Mouse (Mus musculus): ENCODE data around the gene Rep15. TPM values are rescaled to one million over a fixed set of nuclear protein-coding genes. Genes with fewer than 3 reads are reported as not detected.

Rep15 gene
- total RNA-seq, 2 experiments from 2014 or later, result 0.68 to 1.2 TPM

DNA sequence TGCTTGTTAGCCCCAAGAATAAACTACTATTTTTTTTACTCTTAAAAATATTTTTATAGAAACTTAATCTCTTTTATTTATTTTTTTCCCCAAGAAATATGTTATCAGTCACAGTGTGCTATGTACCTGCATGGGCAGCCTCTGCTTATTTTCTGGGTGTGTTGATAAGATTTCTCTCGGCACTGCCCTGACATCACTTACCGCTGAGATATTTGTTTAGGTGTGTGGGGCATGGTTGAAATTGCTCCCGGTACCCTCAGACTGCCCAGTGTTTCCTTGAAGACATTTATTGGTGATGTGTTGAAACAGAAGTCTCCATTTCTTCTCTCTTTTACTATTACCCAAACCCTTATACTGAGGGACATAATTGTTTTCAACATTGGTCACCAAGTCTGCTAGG lies 7.6 kb upstream of the Rep15 start:
- no peak for DNase-seq
- intact Hi-C loops (cut with DNase I), result no loop called here

DNA sequence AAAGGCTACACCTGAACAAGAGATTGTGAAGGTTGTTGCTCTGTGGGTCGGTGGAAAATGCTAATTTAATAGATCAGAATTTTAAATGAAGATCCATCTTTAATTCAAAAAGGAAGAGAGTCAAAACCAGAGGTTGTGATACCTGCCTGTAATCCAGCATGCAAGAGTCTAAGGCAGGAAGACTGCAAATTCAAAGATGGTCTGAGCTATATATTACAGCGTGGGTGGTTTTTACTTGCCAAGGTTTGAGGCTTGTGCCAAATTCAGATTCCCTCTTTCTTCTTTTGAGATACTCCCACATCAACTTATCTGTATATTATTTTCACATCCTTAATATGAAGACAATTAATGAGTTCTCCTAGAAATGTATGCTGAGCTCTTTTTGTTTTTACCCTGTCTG lies 4.0 kb upstream of the Rep15 start:
- no peak for DNase-seq
- intact Hi-C loops (cut with DNase I), result no loop called here

DNA sequence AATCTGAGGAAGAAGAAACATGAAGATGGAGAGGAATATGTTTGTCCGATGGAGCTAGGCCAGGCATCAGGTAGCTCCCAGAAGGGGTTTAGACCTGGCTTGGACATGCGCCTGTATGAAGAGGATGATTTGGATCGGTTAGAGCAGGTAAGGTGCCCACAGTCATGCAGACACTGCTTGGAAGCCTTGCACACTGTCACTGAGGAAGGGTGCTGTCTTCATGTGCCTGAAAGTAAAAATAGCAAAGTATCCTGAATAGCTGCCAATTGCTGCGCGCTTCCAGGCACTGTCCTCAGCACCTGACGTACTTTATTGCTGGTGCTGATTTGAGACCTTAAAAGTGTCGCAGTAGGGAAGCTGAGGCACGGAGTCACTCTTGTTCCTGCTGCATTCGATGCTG lies 2.8 kb upstream of the Rep15 start:
- intact Hi-C loops (cut with DNase I), result no loop called here
- DNase-seq, result peak in 1 of 2 experiments; percentile 25

DNA sequence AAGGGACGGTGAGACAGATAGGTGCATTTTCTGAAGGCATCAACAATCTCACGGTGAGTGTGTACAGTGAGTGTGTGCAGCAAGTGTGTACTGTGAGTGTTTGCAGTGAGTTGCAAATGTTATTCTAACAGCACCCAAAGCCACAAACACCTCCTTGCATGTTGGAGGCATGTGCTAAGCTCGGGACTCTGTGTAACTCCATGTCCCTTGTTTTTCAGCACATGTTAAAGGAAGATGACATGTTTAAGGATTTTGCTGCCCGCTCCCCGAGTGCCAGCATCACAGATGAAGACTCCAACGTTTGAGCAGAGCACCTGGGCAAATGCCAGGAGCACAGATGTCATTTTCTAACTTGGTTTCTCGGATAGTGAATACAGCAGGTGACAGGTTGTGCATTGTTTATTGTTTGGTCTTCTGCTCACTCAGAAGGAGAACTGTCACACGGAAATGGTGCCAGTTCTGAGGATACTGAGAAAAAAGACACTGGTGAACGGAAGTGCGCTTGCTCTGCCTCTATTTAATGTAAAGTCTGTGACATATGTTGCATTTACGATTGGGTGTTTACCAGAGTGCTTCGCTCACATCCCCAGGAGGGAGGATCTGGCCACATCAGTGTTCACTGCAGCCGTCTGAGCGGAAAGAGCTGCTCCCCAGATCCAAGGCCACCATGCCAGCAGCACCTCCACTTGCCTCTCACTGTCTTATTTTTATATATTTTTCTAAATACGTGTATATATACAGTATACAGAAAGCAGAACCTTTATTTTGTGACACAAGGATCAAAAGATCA lies 2.1 kb upstream of the Rep15 start:
- intact Hi-C loops (cut with DNase I), result no loop called here

DNA sequence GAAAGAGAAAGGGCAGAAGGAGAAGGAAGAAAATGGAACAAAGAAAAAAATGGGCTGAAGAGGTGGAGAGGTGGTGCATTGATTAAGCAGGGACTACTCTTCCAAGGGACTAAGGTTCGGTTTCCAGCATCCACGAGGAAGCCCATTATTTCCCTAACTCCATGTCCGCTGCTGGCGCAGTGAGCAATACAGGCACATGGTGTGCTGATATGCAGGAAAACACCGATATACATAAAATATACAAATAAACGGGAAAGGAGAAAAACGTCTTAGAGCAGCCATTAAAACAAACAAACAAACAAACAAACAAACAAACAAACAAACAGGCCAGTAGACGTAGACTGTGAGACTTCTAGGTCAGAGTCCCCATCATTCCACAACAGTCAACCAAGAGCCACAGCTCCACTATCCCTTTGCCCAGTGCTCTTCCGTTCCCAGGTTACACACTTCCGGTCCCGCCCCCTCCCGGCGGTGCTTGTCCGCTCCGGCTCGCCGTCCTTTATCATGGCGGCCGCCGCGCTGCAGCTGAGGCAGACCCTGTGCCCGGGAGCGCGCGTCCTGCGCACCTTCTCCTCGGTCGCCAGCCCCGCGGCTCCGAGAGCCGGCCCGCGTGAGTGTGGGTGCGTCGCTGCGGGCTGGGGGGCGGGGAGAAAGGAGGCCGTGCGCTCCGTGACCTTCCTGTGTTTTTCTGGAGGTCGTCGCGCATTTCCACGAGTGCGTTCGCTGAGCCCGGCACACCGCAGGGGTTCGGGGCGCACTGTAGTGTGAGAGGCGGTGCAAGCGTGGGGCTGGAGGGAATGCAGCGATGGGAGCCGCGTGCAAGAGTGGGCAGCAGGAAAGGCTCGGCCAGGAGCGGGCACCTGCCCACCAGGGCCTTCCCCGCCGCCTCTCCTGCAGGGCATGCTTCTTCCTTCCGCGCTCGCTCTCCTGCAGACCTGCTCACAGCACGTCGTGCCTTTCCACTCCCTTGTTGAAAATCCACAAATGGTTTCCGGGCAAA lies 10.2 kb downstream of the Rep15 start, which contains the start of gene Mrps35:
TSS of gene Mrps35 (plus strand) at position 474 of the 1,000 bp plus-strand sequence.
- intact Hi-C loops (cut with DNase I), result no loop called here
- DNase-seq, result peak; percentile 92 to 94

More for the DNA sequence above, 2.1 kb upstream of the Rep15 start:
- no peak for DNase-seq

DNA sequence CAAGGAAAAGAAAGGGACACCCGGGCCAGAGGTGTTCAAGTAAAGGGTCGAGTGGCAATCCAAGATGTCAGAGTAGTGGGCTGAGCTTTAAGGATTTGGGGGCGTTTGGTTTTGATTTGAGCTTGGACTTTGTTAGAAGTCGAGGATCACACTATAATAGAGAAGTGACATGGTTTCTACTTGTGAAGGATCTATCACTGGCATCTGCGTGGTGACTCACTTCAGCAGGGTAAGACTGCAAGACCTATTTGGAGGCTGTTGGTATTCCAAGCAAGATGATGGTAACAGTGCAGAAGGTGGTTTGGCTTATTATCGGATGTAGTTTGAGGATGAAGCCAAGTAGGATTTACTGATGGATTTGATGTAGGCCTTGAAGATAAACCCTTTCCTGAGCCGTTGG lies 11.2 kb downstream of the Rep15 start:
- no peak for DNase-seq
- intact Hi-C loops (cut with DNase I), result no loop called here

DNA sequence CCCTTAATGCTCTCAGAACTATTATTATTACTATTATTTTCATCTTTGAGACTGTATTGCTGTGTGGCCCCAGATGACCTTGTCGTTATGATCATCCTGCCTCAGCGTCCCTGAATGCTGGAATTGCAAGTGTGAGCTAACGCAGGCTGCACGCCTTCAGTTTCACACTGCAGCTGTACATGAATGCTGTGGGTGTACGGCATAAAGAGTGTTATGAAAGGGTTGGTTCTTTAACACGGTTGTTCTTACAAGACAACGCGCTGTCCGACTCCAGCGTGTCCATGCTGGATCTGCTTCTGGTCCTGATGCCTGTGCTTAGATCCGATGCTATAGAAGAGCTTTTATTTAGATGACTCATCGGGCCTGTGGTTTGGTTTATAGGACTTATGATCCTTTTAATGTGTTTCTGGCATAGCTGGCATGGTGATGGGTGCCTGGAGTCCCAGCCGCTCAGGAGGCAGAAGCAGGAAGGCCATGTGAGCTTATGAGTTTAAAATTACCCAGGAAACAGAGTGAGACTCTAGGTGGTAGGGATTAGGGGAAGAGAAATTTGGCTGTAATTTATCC lies 16.9 kb downstream of the Rep15 start:
- no peak for DNase-seq
- intact Hi-C loops (cut with DNase I), result no loop called here

DNA sequence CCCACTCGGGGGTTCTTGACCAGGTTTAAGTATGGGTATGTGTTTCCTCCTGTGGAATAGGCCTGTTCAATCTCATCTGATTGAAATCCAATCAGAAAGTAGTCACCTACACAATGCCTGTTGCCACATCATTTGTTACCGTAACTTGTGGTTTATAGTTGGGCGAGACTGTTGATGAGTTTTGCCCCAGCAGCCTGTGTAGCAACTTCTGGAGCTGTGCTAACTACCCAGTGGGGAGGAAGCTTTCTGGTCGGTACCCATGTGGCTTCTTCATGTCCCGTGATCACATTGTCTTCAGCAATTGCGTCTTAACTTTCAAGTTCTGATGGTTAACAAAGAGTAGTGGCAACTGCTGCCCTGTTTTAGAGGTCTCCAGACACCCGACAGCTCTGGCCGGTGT lies 19.3 kb downstream of the Rep15 start:
- intact Hi-C loops (cut with DNase I), result no loop called here
- DNase-seq, result no peak

DNA sequence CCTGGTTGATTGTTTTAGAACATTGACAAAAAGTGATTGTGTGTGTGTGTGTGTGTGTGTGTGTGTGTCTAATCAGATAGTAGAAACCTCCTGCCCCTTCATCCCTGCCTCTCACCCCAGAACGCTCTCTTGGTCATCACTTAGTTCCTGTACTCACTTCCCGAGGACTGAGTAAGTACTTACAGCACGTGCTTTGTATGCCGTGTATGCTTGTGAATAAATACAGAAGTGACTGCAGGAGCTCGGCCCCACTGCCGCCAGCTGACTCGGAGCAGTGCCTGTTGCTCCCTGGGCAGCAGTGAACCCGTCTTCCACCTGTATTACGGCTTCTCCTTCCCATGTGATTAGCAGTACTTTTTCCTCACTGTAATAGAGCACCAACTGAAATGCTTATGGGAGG lies 20.1 kb downstream of the Rep15 start:
- intact Hi-C loops (cut with DNase I), result no loop called here

DNA sequence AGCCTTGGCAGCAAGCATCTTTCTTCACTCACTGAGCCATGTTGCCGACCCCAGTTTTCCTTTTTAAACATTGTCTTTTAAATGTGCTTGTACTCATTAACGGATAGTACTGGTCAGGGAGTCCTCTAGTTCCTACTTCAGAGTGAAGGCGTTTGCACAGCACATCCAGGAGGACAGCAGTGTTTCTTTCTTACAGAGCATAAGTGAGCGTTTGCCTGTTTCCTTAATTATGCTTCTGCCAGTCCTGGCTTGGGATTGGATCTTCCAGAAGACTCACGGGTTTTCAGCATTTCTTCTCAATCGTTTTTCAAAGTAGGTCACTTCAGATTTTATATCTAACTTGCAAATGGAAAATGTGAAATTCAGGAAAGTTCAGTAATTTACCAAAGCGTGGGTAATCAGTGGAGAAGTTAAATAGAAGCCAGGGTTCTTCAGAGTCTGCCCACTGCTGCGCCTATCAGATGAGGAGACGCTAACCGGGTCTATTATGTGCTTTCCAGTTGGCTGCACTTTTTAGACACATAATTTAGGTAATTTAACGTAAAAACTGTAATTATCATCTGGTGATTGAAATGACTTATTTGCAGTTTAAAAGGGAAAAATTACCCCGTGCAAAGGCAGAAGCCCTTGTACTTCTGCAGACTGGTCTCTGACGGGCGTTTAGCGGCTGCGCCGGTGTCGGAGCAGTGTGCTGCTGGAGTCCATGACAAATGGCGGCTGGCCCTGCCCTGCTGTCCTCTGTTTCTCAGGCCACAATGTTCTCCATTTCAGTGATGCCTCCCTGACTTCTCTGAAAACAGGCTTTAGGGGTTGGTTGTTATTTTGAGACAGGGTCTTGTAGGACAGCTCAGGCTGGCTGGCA lies 21.6 kb downstream of the Rep15 start:
- intact Hi-C loops (cut with DNase I), result no loop called here
- DNase-seq, result no peak

More for the DNA sequence above, 20.1 kb downstream of the Rep15 start:
- no peak for DNase-seq

DNA sequence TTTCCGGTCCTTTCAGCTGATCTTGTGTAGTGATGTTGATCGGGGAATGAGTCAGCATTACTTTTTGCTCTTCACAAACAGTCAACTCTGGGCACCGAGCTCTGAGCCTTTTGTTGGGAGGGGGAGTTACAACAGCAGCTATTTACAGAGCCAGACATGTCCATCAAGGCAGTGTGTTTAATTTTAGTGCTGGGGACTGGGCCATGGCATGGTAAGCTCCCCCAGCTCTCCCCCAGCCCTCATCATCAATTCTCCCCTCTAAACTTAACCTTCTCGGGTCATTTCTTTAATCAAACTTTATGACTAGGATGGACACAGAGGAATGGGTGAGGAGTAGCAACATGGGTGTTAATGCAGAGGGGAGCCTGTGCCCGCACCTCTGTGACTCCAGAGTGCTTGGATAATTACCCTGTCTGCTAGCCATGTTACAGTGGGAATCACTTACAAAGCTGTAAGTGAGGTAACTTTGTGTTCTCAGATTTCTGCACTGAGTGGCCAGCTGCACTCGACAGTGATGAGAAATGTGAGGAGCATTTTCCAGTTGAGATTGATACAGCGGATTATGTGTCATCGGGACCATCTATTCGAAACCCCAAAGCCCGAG lies 23.1 kb downstream of the Rep15 start:
- intact Hi-C loops (cut with DNase I), result no loop called here
- no peak for DNase-seq

DNA sequence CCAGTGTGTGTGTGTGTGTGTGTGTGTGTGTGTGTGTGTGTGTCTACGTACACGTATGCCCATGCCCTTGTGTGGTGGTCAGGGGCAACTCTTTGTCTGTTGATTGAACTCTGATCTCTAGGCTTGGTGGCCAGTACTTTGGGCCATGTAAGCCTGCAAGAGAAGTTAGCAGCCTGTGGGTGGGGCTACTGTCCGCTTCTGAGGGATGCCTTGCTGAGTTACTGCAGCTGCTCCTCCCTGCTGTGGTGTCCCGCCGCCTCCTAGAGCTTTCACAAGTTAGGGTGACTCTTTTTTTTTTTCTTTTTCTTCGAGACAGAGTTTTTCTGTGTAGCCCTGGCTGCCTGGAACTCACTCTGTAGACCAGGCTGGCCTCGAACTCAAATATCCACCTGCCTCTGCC lies 26.9 kb downstream of the Rep15 start:
- DNase-seq, result peak; percentile 34 to 38
- intact Hi-C loops (cut with DNase I), result no loop called here

DNA sequence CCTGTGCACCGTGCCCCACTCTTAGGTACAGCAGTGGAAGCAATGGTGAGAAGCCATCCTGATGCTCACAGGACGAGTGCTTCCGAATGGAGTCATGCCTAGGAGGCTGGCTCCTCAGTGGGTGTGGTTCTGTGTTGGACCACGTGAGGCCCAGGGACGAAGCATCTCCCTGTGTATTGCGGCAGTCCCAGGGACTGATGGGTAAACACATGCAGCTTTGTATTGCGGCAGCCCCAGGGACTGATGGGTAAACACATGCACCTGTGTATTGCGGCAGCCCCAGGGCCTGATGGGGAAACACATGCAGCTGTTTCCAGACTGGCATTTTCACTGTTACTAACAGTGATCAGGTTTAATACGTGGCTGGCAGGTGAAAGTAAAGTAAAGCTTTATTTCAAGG lies 29.2 kb downstream of the Rep15 start:
- intact Hi-C loops (cut with DNase I), result no loop called here
- no peak for DNase-seq

DNA sequence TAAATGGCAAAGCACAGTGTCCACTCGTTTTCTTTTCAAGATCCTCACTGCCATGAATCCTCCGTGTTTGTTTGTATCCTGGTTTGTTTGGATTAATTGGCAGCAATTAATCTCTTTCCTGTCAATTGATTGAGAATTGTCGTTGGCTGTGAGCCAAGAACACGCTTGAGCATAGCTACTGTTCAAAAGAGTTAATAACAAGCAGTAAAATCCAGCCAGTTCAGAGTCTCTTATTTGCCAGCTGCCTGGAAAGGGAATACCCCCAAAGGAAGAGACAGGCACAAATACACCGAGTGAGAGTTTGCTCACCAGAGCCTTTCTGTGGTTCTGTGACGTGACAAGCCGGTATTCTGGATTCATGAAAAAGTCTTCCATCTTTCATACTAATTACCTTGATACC lies 29.6 kb downstream of the Rep15 start:
- intact Hi-C loops (cut with DNase I), result no loop called here
- no peak for DNase-seq

DNA sequence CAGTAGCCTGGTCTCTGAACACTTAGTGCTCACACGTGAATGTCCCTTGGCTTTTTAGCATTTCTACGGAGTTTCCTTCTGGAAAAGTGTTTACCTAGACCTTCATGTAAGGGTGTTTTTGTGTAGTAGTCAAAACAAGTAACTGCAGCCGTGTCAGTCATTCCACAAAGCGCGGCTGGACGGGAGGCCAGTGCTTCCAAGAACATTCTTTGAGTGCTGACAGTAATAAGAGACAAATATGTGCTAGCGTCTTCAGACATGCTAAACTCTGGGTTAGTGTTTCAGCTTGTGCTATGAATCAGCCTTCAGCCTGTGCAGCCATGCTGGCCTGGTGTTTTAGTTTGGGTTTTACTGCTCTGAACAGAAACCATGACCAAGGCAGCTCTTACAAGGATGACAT lies 30.3 kb downstream of the Rep15 start:
- DNase-seq, result no peak
- intact Hi-C loops (cut with DNase I), result no loop called here

DNA sequence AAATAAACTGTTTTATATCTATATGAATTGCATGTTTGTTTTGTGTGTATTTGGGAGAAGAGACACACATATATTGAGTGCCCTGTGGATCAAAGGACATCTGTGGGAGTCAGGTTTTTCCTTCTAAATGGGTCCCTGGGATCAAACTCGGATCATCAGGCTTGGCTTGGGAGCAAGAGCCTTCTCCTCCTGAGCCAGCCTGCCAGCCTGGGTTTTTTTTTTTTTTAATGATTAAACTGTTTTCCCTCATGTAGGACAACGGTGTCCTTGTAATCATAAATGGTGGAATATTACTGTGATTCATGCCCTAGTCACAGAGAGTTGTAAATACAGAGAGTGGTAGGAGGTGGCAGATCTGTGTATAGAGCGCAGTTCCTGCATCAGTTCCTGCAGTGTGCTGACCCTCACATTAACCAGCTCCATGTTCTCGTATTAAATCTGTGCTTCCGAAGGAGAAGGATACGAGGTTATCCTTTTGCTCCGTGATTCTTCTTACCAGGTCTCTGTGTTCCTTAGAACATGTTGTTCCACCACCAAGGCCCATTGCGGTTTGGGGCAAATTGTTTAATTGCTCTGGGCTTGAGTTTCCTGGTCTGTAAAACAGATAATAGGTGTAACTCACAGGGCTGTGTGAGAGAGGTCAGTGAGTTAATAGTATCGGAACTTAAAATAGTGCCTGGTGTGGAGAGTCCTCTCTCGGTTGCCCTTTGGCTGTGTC lies 32.0 kb downstream of the Rep15 start:
- intact Hi-C loops (cut with DNase I), result no loop called here

DNA sequence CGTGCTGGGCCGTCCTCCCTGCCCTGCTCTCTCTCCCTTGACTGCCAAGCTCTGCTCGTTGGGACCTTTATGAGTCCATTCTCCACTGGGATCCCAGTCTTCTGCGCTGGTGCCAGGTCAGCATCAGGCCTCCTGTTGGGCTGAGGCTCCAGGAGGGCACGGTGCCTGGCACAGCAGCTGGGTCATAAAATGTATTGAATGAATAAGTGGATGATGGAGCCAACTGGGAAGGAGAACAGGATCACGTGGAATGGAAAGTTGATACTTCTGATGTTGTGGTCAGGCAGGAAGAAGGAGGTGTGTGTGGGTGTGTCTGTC lies 32.5 kb downstream of the Rep15 start:
- intact Hi-C loops (cut with DNase I), result no loop called here
- peak; percentile 13 to 20 for DNase-seq

More for the DNA sequence above, 32.0 kb downstream of the Rep15 start:
- no peak for DNase-seq

DNA sequence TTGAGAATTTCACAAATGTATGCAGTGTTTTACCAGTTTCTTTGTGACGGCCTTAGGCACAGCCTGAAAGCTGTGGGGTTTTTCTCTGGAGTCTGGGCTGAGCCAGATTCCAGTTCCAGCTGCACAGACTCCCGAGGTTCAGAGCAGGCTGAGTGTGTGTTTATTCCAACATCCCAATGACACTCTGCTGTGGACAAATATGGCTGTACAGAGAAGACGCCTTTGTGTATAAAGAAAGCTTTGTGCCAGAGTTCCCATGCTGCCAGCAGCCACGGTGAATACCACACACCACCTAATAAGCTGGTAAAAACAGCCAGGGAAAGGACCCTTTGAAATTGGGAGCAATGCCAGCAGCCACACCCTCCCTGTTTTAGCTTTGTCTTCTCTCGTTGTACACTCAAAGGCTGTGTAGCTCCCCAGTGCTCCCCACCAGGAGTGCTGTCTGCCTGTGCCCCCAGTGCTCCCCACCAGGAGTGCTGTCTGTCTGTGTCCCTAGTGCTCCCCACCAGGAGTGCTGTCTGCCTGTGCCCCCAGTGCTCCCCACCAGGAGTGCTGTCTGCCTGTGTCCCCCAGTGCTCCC lies 43.5 kb downstream of the Rep15 start:
- peak in 1 of 2 experiments; percentile 9 for DNase-seq
- intact Hi-C loops (cut with DNase I), result no loop called here

DNA sequence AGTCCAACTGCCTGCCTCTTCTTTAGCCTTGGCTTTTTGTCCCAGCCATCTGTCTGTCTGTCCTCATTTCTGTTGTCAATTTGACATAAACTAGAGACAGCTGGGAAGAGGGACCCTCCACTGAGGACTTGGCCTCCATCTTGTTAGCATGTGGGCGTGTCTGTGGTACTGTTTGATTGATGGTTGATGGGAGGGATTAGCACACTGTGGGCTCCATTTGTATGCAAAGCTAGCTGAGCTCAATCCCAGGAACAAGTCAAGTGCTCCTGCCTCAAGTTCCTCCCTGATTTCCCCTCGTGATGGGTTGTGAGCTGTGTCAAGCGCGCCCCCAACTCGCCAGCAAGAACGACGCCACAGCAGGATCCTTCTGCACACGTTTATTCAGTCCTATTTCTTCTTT lies 44.5 kb downstream of the Rep15 start:
- no peak for DNase-seq
- intact Hi-C loops (cut with DNase I), result no loop called here
